Mouse (Mus musculus): Measurements from ENCODE around the gene Mad1l1. TPM values are rescaled to one million over a fixed set of nuclear protein-coding genes. Genes with fewer than 3 reads are reported as not detected.

The Mad1l1 gene
- polyA plus RNA-seq, 2 experiments = 31.8 to 38.2 TPM

DNA sequence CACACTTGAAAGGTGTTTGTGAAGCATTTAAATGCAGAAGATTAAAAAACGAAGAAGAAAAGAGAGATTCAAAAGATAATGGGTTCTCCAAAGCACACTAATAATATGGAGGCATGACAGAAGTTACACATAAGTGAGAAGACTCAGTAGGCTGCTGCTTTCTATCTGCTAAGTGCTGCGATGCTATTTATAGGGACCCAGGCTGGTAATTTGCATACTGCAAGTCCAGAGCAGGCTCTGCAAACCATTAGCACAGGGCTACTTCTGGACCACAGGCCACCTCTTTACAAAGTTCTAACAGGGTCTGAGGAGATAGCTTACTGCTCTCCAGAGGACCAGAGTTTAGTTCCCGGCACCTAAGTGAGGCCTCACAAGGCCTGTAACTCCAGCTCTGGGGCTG is 267.7 kb downstream of the Mad1l1 start:
- no peak for TF ChIP-seq POLR2A (IDR thresholded peaks at IDR 0.05; ENCODE audit: borderline replicate concordance, extremely low read depth, insufficient read depth, insufficient read length)
- Histone ChIP-seq H3K9ac (ENCODE audit: low read depth, low read length, severe bottlenecking) (no peak overlapping the region), H3K9me3 (ENCODE audit: control insufficient read depth, low read length) (no peaks in the 10 kb centered on the region), H3K4me2 (replicated peaks; ENCODE audit: low read depth, low read length, severe bottlenecking) (no peak overlapping the region), H3K36me3 (ENCODE audit: control insufficient read depth, insufficient read depth, low read length) (no peaks in the 10 kb centered on the region), H3K27ac (replicated peaks; ENCODE audit: low read depth, low read length) (no peak overlapping the region), H3K27me3 (ENCODE audit: control insufficient read depth, insufficient read depth, low read length) (no peaks in the 10 kb centered on the region), H3K4me3 (replicated peaks; ENCODE audit: low read length) (no peak overlapping the region), H3K4me1 (ENCODE audit: control insufficient read depth, insufficient read depth, low read length) (no peaks in the 10 kb centered on the region)
- 71% methylated on average over 3 of the region's 3 CpGs for WGBS
- ATAC-seq (ENCODE audit: low FRiP score, low read depth) (no peak), DNase-seq (ENCODE audit: low spot score) (no peak)

DNA sequence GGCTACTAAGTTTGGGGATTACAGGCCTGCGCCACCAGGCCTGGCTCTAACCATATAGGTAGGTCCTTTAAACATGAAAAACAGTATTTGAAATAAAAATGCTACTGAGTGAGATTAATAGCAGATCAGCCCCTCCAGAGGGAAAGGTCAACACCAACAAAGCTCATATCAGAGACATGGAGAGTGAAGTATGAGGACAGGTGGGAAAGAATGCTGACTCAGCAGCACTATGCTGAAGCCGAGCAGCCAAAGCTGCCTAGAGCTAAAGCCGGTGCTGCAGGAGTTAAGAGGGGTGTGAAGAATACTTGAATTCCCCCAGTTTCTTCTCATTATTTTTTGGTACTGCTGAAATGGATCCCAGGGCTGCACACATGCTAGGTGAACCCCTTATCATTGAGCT is 268.9 kb downstream of the Mad1l1 start:
- H3K27me3 ChIP-seq (ENCODE audit: control insufficient read depth, insufficient read depth, low read length) = no peaks in the 10 kb centered on the region
- no peak for DNase-seq (ENCODE audit: low spot score)
- no peaks in the 10 kb centered on the region for H3K9me3 ChIP-seq (ENCODE audit: control insufficient read depth, low read length)
- no peaks in the 10 kb centered on the region for H3K36me3 ChIP-seq (ENCODE audit: control insufficient read depth, insufficient read depth, low read length)
- H3K4me1 ChIP-seq (ENCODE audit: control insufficient read depth, insufficient read depth, low read length) = no peaks in the 10 kb centered on the region
- H3K9ac ChIP-seq (ENCODE audit: low read depth, low read length, severe bottlenecking) = no peak overlapping the region
- H3K4me3 ChIP-seq (replicated peaks; ENCODE audit: low read length) = no peak overlapping the region
- H3K4me2 ChIP-seq (replicated peaks; ENCODE audit: low read depth, low read length, severe bottlenecking) = no peak overlapping the region
- H3K27ac ChIP-seq (replicated peaks; ENCODE audit: low read depth, low read length) = no peak overlapping the region
- 83% methylated on average over 3 of the region's 3 CpGs for whole genome bisulfite sequencing
- TF ChIP-seq POLR2A (IDR thresholded peaks at IDR 0.05; ENCODE audit: borderline replicate concordance, extremely low read depth, insufficient read depth, insufficient read length) = no peak
- ATAC-seq (ENCODE audit: low FRiP score, low read depth) = no peak

DNA sequence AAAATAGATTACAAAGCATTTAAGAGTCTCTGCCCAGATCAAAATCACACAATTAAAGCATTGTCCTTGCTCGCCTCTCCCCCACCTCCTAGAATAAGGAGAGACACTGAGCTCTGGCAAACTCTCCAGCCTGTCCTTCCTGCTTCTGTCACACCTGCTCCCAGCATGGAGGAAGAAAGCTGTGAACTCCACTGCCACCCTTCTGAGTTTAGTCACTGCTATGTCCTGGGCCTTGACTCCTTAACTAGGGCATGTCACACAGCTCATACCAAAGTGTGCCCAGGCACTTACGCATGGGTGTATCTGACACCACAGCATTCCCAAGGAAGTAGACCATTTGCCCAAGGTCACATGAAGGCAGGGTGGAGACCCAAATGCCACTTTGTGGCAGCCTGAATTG is 275.9 kb downstream of the Mad1l1 start:
- WGBS = 83% methylated on average over 2 of the region's 2 CpGs
- Histone ChIP-seq H3K9me3 (ENCODE audit: control insufficient read depth, low read length) (no peaks in the 10 kb centered on the region), H3K4me2 (replicated peaks; ENCODE audit: low read depth, low read length, severe bottlenecking) (no peak overlapping the region), H3K4me3 (replicated peaks; ENCODE audit: low read length) (no peak overlapping the region), H3K27ac (replicated peaks; ENCODE audit: low read depth, low read length) (no peak overlapping the region), H3K4me1 (ENCODE audit: control insufficient read depth, insufficient read depth, low read length) (no peaks in the 10 kb centered on the region; the same call in 1 of the 2 replicates), H3K27me3 (ENCODE audit: control insufficient read depth, insufficient read depth, low read length) (no peaks in the 10 kb centered on the region), H3K9ac (ENCODE audit: low read depth, low read length, severe bottlenecking) (no peak overlapping the region), H3K36me3 (ENCODE audit: control insufficient read depth, insufficient read depth, low read length) (no peaks in the 10 kb centered on the region)
- DNase-seq (ENCODE audit: low spot score) (no peak), ATAC-seq (ENCODE audit: low FRiP score, low read depth) (no peak)
- TF ChIP-seq POLR2A (IDR thresholded peaks at IDR 0.05; ENCODE audit: borderline replicate concordance, extremely low read depth, insufficient read depth, insufficient read length) = no peak

DNA sequence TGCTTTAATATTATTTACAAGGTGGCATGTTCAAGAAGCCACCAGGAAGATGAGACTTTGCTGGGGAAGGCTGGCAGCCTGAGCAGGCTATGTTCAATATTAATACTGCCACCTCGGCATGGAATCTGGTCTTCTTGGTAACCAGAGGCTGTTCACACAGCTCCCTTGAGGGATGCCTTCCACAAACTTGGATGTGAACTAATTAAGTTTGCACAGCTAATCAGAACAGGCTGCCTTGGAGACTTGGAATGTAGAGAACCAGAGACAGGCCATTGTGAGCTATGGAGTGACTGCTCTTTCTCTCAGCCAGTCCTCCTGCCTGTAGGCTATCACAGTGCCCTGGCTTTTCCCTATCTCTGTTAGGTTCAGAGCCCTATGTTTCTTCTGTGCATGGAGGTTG is 278.4 kb downstream of the Mad1l1 start:
- H3K4me2 ChIP-seq (replicated peaks; ENCODE audit: low read depth, low read length, severe bottlenecking) = no peak overlapping the region
- no peaks in the 10 kb centered on the region; the same call in 1 of the 2 replicates for H3K4me1 ChIP-seq (ENCODE audit: control insufficient read depth, insufficient read depth, low read length)
- no peak overlapping the region for H3K27ac ChIP-seq (replicated peaks; ENCODE audit: low read depth, low read length)
- TF ChIP-seq POLR2A (IDR thresholded peaks at IDR 0.05; ENCODE audit: borderline replicate concordance, extremely low read depth, insufficient read depth, insufficient read length) = no peak
- H3K4me3 ChIP-seq (replicated peaks; ENCODE audit: low read length) = no peak overlapping the region
- H3K36me3 ChIP-seq (ENCODE audit: control insufficient read depth, insufficient read depth, low read length) = no peaks in the 10 kb centered on the region
- H3K9ac ChIP-seq (ENCODE audit: low read depth, low read length, severe bottlenecking) = no peak overlapping the region
- 38% methylated on average over 1 of the region's 1 CpGs for WGBS
- H3K9me3 ChIP-seq (ENCODE audit: control insufficient read depth, low read length) = no peaks in the 10 kb centered on the region
- ATAC-seq (ENCODE audit: low FRiP score, low read depth) (no peak), DNase-seq (ENCODE audit: low spot score) (no peak)
- no peaks in the 10 kb centered on the region for H3K27me3 ChIP-seq (ENCODE audit: control insufficient read depth, insufficient read depth, low read length)

DNA sequence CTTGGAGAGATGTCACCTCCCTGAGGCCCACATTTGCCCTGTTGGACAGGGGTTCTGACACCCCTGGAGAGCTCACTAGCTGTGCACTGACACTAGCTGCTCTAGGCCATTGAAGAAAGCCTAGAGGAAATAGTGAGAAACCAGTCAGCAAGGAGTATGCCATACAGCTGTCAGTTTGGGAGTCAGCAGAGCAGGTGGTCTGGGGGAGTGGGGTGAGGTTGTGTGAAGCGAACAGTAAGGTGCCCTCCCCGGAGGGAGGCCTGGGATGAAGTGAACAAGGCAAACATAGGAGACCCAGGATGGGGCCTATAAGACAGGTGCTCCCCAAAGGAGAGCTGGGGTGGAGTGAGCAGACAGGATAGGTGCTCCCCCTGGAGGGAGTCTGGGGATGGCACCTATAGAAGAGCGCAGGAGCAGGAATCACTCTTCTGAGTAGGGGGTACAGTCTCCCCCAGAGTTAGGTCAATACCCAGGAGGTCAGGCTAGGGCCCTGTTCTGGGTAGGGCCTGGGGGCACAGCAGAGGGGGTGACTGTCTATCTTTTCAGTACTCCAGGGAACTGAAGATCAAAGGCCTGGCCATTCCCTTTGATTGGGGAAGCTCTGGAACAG is 279.2 kb downstream of the Mad1l1 start:
- Histone ChIP-seq H3K4me1 (ENCODE audit: control insufficient read depth, insufficient read depth, low read length) (no peaks in the 10 kb centered on the region; the same call in 1 of the 2 replicates), H3K36me3 (ENCODE audit: control insufficient read depth, insufficient read depth, low read length) (no peaks in the 10 kb centered on the region), H3K27me3 (ENCODE audit: control insufficient read depth, insufficient read depth, low read length) (no peaks in the 10 kb centered on the region), H3K27ac (replicated peaks; ENCODE audit: low read depth, low read length) (no peak overlapping the region), H3K9ac (ENCODE audit: low read depth, low read length, severe bottlenecking) (no peak overlapping the region), H3K4me3 (replicated peaks; ENCODE audit: low read length) (no peak overlapping the region), H3K9me3 (ENCODE audit: control insufficient read depth, low read length) (no peaks in the 10 kb centered on the region), H3K4me2 (replicated peaks; ENCODE audit: low read depth, low read length, severe bottlenecking) (no peak overlapping the region)
- DNase-seq (ENCODE audit: low spot score) (no peak), ATAC-seq (ENCODE audit: low FRiP score, low read depth) (no peak)
- 75% methylated on average over 3 of the region's 3 CpGs for WGBS
- TF ChIP-seq POLR2A (IDR thresholded peaks at IDR 0.05; ENCODE audit: borderline replicate concordance, extremely low read depth, insufficient read depth, insufficient read length) = no peak
